Mouse (Mus musculus) T-helper 17 cell (primary cell): Measurements from ENCODE around the gene Gm37240.

Source experiments
- in situ Hi-C, 2 experiments: fragments of 300-600 bp; cut with MboI, MseI; formaldehyde crosslinking; loops; 1 replicate in 1 of 2; 2 replicates in 1 of 2; pipeline ENCODE4 v1.15.1; 2025; ENCODE audit warnings: high pct_unique_total_duplicates in 2 of 2

The Gm37240 gene

DNA sequence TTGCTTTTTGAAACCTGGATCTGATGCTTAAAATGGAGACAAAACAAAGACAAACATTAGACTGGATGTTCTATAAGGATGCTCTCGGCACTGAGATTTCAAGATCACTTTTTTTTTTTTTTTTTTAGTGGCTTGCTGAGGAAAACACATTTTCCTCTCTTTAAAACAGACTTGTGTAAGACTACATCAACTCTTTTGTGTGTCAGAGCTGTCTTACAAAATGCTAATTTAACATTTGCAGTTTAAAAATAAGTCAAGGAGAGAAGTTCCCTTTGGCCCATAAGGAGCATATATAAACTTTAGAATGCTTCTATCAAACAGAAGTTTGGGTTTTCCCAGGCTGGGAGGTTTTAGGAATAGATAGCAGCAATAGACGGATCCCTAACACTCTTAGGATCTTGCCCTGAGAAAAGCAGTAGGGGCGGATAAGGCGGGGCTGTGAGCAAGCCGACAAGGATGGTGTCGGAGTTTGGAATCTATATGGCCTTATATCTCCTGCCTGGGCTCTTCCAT is 739.2 kb downstream of the Gm37240 start:
- in situ Hi-C loops, result no loop called here

GRCm38 (mm10) chr3:85145568-85145967 is 741.8 kb downstream of the Gm37240 start:
- in situ Hi-C loops, result no loop called here

DNA sequence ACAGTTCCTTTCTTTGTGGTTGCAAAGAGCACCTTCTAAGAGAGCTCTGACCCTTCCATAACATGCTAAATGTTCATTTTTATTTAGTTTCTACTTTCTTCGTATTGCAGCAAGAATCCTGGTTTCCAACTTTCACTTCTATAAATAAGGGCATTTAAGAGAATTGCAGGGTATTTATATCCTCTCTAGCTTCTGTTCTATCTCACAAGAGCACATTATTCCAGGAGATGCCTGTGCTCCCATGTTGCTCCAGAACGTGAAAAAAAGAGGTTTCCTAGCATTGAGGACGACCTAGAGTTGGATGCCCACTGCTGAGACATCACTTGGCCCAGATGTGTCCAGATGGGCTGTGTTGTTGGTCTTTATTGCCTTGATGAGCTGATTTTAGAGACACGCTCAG is 742.2 kb downstream of the Gm37240 start:
- in situ Hi-C loops, result no loop called here

DNA sequence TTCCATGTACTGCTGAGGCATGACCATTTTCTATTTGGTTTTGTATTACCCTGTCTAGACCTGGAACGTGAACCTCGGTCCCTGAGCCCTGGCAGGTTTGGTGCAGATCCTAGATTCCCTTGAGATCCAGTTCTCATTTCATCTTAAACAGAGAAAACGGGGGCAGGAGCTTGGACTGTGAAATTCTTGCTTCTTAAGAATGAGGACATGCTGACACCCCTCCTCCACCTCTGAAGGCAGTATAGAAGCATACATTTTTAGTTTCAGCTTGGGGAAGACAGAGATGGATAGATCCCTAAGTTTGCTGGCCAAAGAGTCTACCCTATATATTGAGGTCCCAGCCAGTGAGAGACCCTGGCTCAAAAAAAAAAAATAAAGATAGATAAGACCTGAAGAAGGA is 742.9 kb downstream of the Gm37240 start:
- in situ Hi-C loops, result no loop called here

GRCm38 (mm10) chr3:85140488-85140887 is 746.8 kb downstream of the Gm37240 start:
- in situ Hi-C loops, result no loop called here

DNA sequence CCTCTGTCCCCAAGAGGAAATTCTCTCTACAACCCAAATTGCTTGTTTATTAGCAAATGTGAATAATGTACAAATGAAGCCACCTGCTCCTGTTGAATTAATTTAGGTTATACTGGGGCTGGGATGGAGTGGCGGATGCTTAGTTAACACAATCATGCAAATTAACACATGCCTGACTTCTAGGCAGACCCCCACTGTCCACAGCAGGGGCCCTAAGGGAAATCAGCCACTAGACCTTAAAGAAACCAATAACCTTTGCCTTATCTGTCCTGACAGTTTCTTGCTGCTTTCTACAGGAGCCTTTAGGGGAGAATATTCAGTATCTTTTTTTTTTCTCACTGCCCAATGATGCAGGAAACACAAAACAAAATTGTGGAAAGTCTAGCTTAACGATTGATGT is 748.9 kb downstream of the Gm37240 start:
- in situ Hi-C loops, result loop anchor here in 1 of 2 experiments (10.0 kb wide), 1 partner anchor 1206 kb away; no protein-coding TSS in a partner anchor

- in situ Hi-C loops, result loop anchor here in 1 of 2 experiments (10.0 kb wide), 1 partner anchor 1211 kb away; no protein-coding TSS in a partner anchor
Observed at GRCm38 (mm10) chr3:85133561-85133960, 753.8 kb downstream of the Gm37240 start.

DNA sequence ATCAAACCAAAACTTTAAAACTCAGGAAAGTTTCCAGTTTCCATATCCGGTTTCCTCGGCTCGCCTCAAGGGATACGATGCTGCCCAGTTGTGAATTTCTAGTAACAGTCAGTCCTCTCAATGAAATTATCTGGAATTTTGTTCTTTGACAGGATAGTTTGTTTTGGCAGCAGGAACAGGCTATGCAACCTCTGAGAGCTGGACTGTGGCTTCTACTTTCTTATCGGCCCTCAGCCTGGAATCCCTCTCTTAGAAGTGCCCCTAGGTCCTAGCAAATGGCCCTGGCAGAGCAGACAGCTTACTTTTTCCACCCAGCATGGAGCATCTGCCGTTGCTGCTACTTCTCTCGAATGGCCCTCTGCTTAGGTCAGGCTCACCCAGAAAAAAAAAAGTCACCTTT is 755.4 kb downstream of the Gm37240 start:
- in situ Hi-C loops, result loop anchor here in 1 of 2 experiments (10.0 kb wide), 1 partner anchor 1213 kb away; no protein-coding TSS in a partner anchor

DNA sequence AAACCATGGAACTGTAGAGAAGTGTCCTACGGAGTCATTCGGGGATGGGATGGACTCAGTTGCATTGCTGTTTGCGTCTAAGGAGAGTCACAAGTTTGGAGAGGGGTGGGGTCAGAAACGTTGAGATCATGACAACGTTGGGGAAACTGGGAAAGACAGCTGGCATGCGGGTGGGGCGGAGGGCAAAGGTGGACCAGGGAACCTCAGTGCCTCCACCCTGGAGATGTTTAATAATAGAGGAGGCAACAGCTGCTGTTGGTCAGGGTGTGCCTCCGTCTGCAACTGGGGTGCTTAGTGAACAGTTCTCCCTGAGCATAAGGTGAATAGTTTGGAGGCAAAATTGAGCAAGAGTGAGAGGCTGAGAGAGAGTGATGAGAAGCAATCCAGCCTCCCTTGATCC is 758.8 kb downstream of the Gm37240 start:
- in situ Hi-C loops, result no loop called here

DNA sequence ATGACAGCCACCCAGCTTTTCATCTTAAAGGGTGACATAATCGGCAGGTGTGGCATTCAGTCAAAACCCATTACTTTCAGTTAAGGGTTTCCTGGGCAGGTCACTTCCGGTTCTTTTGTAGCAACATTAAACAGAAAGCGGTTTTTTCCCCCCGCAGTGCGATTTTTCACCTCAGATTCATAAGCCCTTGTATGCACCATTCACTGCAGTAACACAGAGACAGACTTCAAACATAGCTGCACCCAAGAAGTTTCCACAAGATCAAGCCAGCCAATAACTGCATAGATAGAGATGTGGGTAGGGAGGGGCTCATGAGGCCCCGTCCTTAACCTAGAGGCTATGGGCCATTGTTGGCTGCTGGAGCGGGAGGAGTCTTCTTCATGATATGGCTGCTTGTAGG is 760.3 kb downstream of the Gm37240 start:
- in situ Hi-C loops, result no loop called here

GRCm38 (mm10) chr3:85125471-85125870 is 761.8 kb downstream of the Gm37240 start:
- in situ Hi-C loops, result no loop called here

GRCm38 (mm10) chr3:85124924-85125323 is 762.4 kb downstream of the Gm37240 start:
- in situ Hi-C loops, result no loop called here

DNA sequence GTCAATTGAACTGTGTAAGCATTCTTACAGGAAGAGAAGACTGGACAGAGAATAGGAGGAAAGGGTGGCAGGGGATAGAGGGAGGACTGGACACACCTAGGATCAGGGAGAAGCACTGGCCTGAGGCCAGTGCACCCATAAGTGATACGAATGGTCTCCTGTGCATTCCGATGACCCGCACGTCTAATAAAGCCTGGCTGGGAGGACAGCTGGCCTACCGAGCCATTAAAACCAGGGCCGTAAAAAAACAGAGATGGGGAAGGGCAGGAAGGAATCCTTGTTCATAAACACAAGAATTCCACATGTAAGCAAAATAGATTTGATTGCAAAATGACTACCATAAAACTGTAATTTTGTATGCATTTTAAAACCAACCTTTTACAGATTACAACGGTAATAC is 762.9 kb downstream of the Gm37240 start:
- in situ Hi-C loops, result no loop called here

DNA sequence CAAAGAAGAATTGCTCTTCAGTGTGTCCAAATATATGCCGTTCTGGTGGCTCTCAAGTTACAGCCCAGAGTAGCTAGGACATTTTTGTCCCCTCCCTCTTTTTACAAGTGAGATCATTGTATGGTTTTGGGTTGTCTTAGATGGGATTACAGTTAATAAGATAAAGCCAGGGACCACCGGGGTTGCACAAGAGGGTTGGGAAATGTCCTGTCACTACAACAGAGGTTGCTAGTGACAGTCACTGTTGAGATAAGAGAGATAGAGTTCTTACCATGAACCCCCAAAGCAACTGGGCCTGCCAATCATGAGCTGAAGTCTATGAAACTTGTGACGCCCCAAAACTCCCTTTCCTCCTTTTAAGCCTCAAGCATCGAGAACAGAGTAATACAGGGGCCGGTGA is 769.6 kb downstream of the Gm37240 start:
- in situ Hi-C loops, result no loop called here

DNA sequence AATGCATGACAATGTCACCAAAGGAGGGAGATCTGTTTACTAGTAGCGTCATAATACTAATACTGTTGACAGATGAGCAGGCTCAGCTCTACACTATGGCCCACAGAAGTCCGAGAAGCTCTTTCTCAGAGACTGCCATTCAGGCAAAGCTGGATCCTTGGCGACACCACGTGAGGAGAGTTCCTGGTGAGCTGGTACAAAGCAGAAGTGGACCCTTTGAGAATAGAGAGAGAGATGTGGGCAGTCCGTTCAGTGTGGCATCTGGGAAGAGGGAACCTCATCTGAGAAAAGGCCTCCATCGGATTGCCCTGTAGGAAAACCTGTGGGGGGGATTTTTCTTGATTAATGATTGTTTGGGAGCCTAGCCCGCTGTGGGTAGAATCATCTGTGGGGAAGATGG is 770.3 kb downstream of the Gm37240 start:
- in situ Hi-C loops, result no loop called here

- in situ Hi-C loops, result no loop called here
Observed at GRCm38 (mm10) chr3:85115959-85116543, 771.3 kb downstream of the Gm37240 start.

- in situ Hi-C loops, result no loop called here
Observed at GRCm38 (mm10) chr3:85113565-85113964, 773.8 kb downstream of the Gm37240 start.

DNA sequence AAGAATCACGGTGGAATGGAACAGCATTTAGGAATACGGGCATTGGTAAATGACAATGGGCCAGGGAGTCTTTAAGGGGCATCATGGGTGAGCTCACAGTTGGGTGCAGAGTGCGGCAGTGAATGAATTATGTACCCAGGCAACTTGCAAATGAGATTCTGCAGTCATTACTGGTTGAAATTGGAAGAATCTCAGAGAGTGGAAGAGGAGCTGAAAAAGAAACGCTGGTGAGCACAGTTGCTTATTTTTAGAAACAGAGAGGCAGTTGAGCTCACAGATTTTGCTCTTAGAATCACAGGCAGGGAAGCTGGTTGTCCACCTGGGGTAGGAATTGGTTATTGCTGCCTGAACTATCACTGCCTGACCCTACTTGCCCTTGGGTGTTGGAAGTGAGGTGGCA is 776.6 kb downstream of the Gm37240 start:
- in situ Hi-C loops, result no loop called here

DNA sequence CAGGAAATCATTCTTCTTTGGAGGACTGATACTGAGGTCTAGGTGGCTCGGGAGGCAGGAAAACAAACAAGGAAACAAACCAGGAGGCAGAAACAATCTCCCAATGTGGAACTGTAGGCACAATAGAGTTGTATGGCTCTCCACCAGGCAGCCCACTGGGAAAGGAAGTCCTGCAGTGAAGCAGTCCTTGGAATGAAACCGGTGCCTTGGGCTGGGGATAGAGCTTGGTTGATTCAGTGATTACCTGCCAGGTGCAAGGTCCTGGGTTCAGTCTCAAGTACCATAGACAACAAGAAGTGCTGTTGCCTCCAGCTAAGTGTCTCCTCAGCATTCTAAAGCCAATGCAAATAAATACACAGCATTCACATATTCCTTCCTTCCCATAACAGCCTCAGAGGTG is 778.1 kb downstream of the Gm37240 start:
- in situ Hi-C loops, result no loop called here

DNA sequence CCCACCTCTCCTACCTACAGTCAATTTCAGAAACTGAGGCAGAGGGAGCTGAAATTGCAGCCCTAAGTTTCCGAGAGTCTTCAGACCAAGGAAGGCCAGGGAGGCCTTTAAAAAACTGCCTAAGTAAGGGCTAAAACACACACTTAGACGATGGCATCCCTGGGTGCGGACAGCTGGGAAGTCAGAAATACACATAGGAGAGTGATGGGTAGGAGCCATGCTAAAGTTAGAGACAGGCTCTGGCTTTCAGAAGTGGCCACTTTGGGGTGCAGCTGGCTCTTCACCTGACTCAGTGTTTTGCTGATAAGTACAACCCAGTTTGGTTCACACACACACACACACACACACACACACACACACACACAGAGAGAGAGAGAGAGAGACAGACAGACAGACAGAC is 778.9 kb downstream of the Gm37240 start:
- in situ Hi-C loops, result no loop called here

GRCm38 (mm10) chr3:85106956-85107355 is 780.4 kb downstream of the Gm37240 start:
- in situ Hi-C loops, result no loop called here

DNA sequence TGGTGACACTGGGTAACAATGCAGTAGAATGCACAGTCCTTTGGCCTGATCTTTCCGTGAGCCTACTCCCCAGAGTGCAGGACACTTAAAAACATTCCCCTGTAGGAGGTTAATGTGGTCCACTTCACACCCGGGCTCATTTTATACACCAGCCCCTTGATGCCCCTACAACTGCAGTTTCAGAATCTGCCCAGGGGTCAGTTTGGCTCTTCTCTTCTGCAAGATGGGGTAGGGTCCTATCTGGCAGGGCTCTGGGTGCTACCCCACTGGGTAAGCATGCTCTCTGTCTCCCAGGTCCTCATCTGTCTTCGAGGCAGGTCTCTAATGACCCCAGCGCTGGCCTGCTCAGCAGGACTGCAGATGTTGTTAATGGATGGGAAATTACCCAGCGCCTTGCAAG is 783.0 kb downstream of the Gm37240 start:
- in situ Hi-C loops, result loop anchor here in 1 of 2 experiments (5.0 kb wide), 1 partner anchor 52 kb away; no protein-coding TSS in a partner anchor

GRCm38 (mm10) chr3:85080882-85081558 is 806.3 kb downstream of the Gm37240 start:
- in situ Hi-C loops, result no loop called here
